Mouse (Mus musculus) midbrain, embryonic 14.5 days (tissue): ENCODE results near the gene Myo1c. TPM values are rescaled to one million over a fixed set of nuclear protein-coding genes. Genes with fewer than 3 reads are reported as not detected.
A peak's percentile ranks its signal among the peaks of the same experiment; 100 is the strongest.

Source experiments
- ATAC-seq: fragments of 200-750 bp; cut with Nextera tagmentation; 2 replicates; pipeline ENCODE4 v1.8.0; 2017; ENCODE audit warnings: moderate number of reproducible peaks, moderate library complexity; ENCODE audit not compliant: low FRiP score, low TSS enrichment
- DNase-seq: peaks from one replicate; pipeline ENCODE4 v3.0.0-alpha.2; 2015
- H3K27ac ChIP-seq: fragments of 300-500 bp; sonication (generic); replicated peaks from 2 replicates; pipeline ENCODE4 v1.5.1; 2014; ENCODE audit warnings: mild to moderate bottlenecking, low read depth, low read length, moderate library complexity
- H3K27me3 ChIP-seq: fragments of 300-500 bp; sonication (generic); 2 replicates; pipeline ENCODE4 v1.6.1; 2014; ENCODE audit warnings: low read length, control low read depth, mixed read lengths; ENCODE audit not compliant: control insufficient read depth, insufficient read depth
- H3K36me3 ChIP-seq: fragments of 300-500 bp; sonication (generic); 2 replicates; pipeline ENCODE4 v1.6.1; 2014; ENCODE audit warnings: low read length, control low read depth; ENCODE audit not compliant: control insufficient read depth, insufficient read depth
- H3K4me1 ChIP-seq: fragments of 300-500 bp; sonication (generic); 2 replicates; pipeline ENCODE4 v1.6.1; 2014; ENCODE audit warnings: mild to moderate bottlenecking, antibody characterized with exemption, low read length, control low read depth; ENCODE audit not compliant: control insufficient read depth, insufficient read depth
- H3K4me2 ChIP-seq: fragments of 300-500 bp; sonication (generic); 2 replicates; pipeline ENCODE4 v1.6.1; 2014; ENCODE audit warnings: mild to moderate bottlenecking, low read length, moderate library complexity
- H3K4me3 ChIP-seq: fragments of 300-500 bp; sonication (generic); replicated peaks from 2 replicates; pipeline ENCODE4 v1.5.1; 2014; ENCODE audit warnings: low read depth, low read length
- H3K9ac ChIP-seq: fragments of 300-500 bp; sonication (generic); replicated peaks from 2 replicates; pipeline ENCODE4 v1.6.1; 2014; ENCODE audit warnings: mild to moderate bottlenecking, low read length, moderate library complexity
- H3K9me3 ChIP-seq: fragments of 300-500 bp; sonication (generic); 2 replicates; pipeline ENCODE4 v1.6.1; 2016; ENCODE audit warnings: low read length, control low read depth, mixed read lengths; ENCODE audit not compliant: control insufficient read depth
- WGBS: fragments of 180-500 bp; shearing (Covaris S2); extraction: QIAGEN DNeasy Blood & Tissue Kit; methylation state at CpG from one replicate; pipeline ENCODE4 v1.1.7; 2014; 5-methylcytosine and 5-hydroxymethylcytosine counted together
- polyA plus RNA-seq: library from polyadenylated mRNA; unstranded; fragments of >200 nt; fragmentation: Nextera tagmentation; extraction: Ambion mirVana; gene quantifications from 2 replicates; pipeline ENCODE4 v1.2.1, GENCODE M21; 2014

Gene Myo1c
- polyA plus RNA-seq, 1 experiment from 2014 or later: 5.2 TPM

- no peak for DNase-seq
- Histone ChIP-seq H3K4me2 (no peak overlapping the region), H3K36me3 (peaks cover 46% of the 10 kb centered on the region), H3K4me1 (peaks cover 14% of the 10 kb centered on the region), H3K27me3 (no peaks in the 10 kb centered on the region), H3K9ac (no peak overlapping the region), H3K4me3 (no peak overlapping the region), H3K27ac (no peak overlapping the region), H3K9me3 (no peaks in the 10 kb centered on the region)
- no peak for ATAC-seq
- WGBS: 88% methylated on average over 3 of the region's 3 CpGs
These were observed 15.5 kb upstream of the Myo1c start for GRCm38 (mm10) chr11:75634801-75635200.

GRCm38 (mm10) chr11:75635315-75635714 lies 15.0 kb upstream of the Myo1c start:
- 84% methylated on average over 11 of the region's 11 CpGs for WGBS
- H3K4me1 ChIP-seq: peaks cover 10% of the 10 kb centered on the region
- H3K9ac ChIP-seq: no peak overlapping the region
- H3K36me3 ChIP-seq: peaks cover 47% of the 10 kb centered on the region
- DNase-seq (no peak), ATAC-seq (no peak)
- no peaks in the 10 kb centered on the region for H3K9me3 ChIP-seq
- H3K27me3 ChIP-seq: no peaks in the 10 kb centered on the region
- no peak overlapping the region for H3K27ac ChIP-seq
- H3K4me3 ChIP-seq: no peak overlapping the region
- H3K4me2 ChIP-seq: no peak overlapping the region

GRCm38 (mm10) chr11:75643323-75643722 lies 7.0 kb upstream of the Myo1c start:
- 84% methylated on average over 5 of the region's 5 CpGs for WGBS
- no peaks in the 10 kb centered on the region for H3K27me3 ChIP-seq
- no peak for DNase-seq
- no peaks in the 10 kb centered on the region for H3K9me3 ChIP-seq
- ATAC-seq: no peak
- H3K4me3 ChIP-seq: no peak overlapping the region
- peaks cover 21% of the 10 kb centered on the region for H3K36me3 ChIP-seq
- no peaks in the 10 kb centered on the region for H3K4me1 ChIP-seq
- no peak overlapping the region for H3K9ac ChIP-seq
- no peak overlapping the region for H3K4me2 ChIP-seq
- H3K27ac ChIP-seq: no peak overlapping the region

GRCm38 (mm10) chr11:75644684-75645083 lies 5.6 kb upstream of the Myo1c start:
- no peak overlapping the region for H3K4me3 ChIP-seq
- H3K4me2 ChIP-seq: no peak overlapping the region
- H3K36me3 ChIP-seq: peaks cover 16% of the 10 kb centered on the region
- ATAC-seq (no peak), DNase-seq (no peak)
- H3K27me3 ChIP-seq: no peaks in the 10 kb centered on the region
- no peak overlapping the region for H3K27ac ChIP-seq
- H3K4me1 ChIP-seq: no peaks in the 10 kb centered on the region
- 85% methylated on average over 9 of the region's 9 CpGs for WGBS
- H3K9ac ChIP-seq: no peak overlapping the region
- H3K9me3 ChIP-seq: no peaks in the 10 kb centered on the region

GRCm38 (mm10) chr11:75647681-75648211 lies 2.6 kb upstream of the Myo1c start:
- H3K9ac ChIP-seq: no peak overlapping the region
- 64% methylated on average over 6 of the region's 6 CpGs for WGBS
- ATAC-seq (peak; percentile 29; the same call in 1 of the 2 replicates), DNase-seq (peak; percentile 39)
- no peak overlapping the region for H3K4me2 ChIP-seq
- H3K27me3 ChIP-seq: peaks cover 3% of the 10 kb centered on the region; the same call in 1 of the 2 replicates
- no peak overlapping the region for H3K27ac ChIP-seq
- no peaks in the 10 kb centered on the region for H3K9me3 ChIP-seq
- peaks cover 9% of the 10 kb centered on the region for H3K36me3 ChIP-seq
- no peak overlapping the region for H3K4me3 ChIP-seq
- H3K4me1 ChIP-seq: peaks cover 11% of the 10 kb centered on the region

- 81% methylated on average over 4 of the region's 4 CpGs for WGBS
- ATAC-seq: no peak
- H3K9me3 ChIP-seq: no peaks in the 10 kb centered on the region
- no peak overlapping the region for H3K9ac ChIP-seq
- peaks cover 15% of the 10 kb centered on the region; the same call in 1 of the 2 replicates for H3K27me3 ChIP-seq
- H3K4me1 ChIP-seq: peaks cover 19% of the 10 kb centered on the region
- DNase-seq: no peak
- H3K4me2 ChIP-seq: no peak overlapping the region
- no peak overlapping the region for H3K4me3 ChIP-seq
- H3K36me3 ChIP-seq: peaks cover 6% of the 10 kb centered on the region
- H3K27ac ChIP-seq: no peak overlapping the region
These were observed 1.1 kb upstream of the Myo1c start for GRCm38 (mm10) chr11:75649155-75649561.

- DNase-seq (no peak), ATAC-seq (0 out of 2 replicates have a peak, but pooled peaks have one; percentile 1)
- peaks cover 32% of the 10 kb centered on the region for H3K27me3 ChIP-seq
- H3K4me1 ChIP-seq: peaks cover 30% of the 10 kb centered on the region
- peak overlapping the region; percentile 65 for H3K9ac ChIP-seq
- no peaks in the 10 kb centered on the region for H3K9me3 ChIP-seq
- H3K36me3 ChIP-seq: no peaks in the 10 kb centered on the region
- 52% methylated on average over 13 of the region's 13 CpGs for WGBS
- no peak overlapping the region for H3K27ac ChIP-seq
- peak overlapping the region; percentile 44 for H3K4me3 ChIP-seq
- H3K4me2 ChIP-seq: peak overlapping the region; percentile 83
These were observed 688 bp downstream of the Myo1c start for GRCm38 (mm10) chr11:75650958-75651425.

GRCm38 (mm10) chr11:75651426-75652221 lies 1.3 kb downstream of the Myo1c start:
- ATAC-seq (peak; percentile 26; the same call in 1 of the 2 replicates), DNase-seq (peak; percentile 76)
- H3K27ac ChIP-seq: 0 out of 2 replicates have a peak overlapping the region, but pooled peaks have one; percentile 22
- peaks cover 35% of the 10 kb centered on the region for H3K27me3 ChIP-seq
- no peaks in the 10 kb centered on the region for H3K36me3 ChIP-seq
- peak overlapping the region; percentile 44 for H3K4me3 ChIP-seq
- under 1% methylated on average over 51 of the region's 54 CpGs for WGBS
- H3K9me3 ChIP-seq: no peaks in the 10 kb centered on the region
- peaks cover 36% of the 10 kb centered on the region for H3K4me1 ChIP-seq
- H3K4me2 ChIP-seq: peak overlapping the region; percentile 83
- H3K9ac ChIP-seq: peak overlapping the region; percentile 65
